Mouse (Mus musculus): Measurements from ENCODE around the gene Arntl. TPM values are rescaled to one million over a fixed set of nuclear protein-coding genes. Genes with fewer than 3 reads are reported as not detected.

Gene Arntl
- total and polyA plus RNA-seq, 2 experiments from 2014 or later: 19.8 to 29.9 TPM

- Histone ChIP-seq H3K36me3 (ENCODE audit: insufficient read depth, low read length) (no peaks in the 10 kb centered on the region), H3K9me3 (ENCODE audit: low read length) (no peaks in the 10 kb centered on the region), H3K27me3 (ENCODE audit: insufficient read depth, low read length) (no peaks in the 10 kb centered on the region), H3K4me3 (ENCODE audit: low read length) (no peak overlapping the region), H3K27ac (no peak overlapping the region), H3K9ac (replicated peaks; ENCODE audit: low read length) (no peak overlapping the region), H3K4me2 (ENCODE audit: low read depth, low read length) (no peak overlapping the region), H3K4me1 (ENCODE audit: insufficient read depth, low read length) (no peaks in the 10 kb centered on the region)
- DNase-seq (ENCODE audit: low spot score) (no peak), ATAC-seq (no peak)
- TF ChIP-seq CTCF (IDR thresholded peaks at IDR 0.05; ENCODE audit: low read depth): no peak
- 83% methylated on average over 4 of the region's 4 CpGs for WGBS
Observed at GRCm38 (mm10) chr7:113175481-113175880, 31.8 kb upstream of the Arntl start.

DNA sequence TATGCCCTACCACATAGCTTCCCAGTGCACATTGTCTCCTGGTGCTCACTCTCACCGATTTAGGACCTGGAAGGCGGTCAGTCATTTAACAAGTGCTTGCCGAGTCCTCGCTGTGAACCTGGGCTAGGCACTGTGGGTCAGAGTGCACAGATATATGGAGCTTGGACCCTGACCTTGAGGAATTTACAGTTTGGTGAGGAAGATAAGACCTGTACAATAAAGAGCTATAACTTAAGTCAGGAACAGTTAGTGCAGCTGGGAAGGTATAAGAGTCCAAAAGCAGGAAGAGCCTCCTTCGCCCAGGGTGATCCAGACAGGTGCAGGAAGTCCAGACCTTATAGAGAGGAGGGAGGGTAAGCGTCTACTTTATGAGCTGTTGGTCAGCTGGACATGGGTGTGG is 29.2 kb upstream of the Arntl start:
- DNase-seq (ENCODE audit: low spot score): no peak
- TF ChIP-seq CTCF (IDR thresholded peaks at IDR 0.05; ENCODE audit: low read depth): no peak
- H3K27ac ChIP-seq: no peak overlapping the region
- H3K27me3 ChIP-seq (ENCODE audit: insufficient read depth, low read length): no peaks in the 10 kb centered on the region
- no peak overlapping the region for H3K4me3 ChIP-seq (ENCODE audit: low read length)
- no peaks in the 10 kb centered on the region for H3K9me3 ChIP-seq (ENCODE audit: low read length)
- 92% methylated on average over 6 of the region's 6 CpGs for WGBS
- no peaks in the 10 kb centered on the region for H3K4me1 ChIP-seq (ENCODE audit: insufficient read depth, low read length)
- H3K4me2 ChIP-seq (ENCODE audit: low read depth, low read length): no peak overlapping the region
- H3K9ac ChIP-seq (replicated peaks; ENCODE audit: low read length): no peak overlapping the region
- no peaks in the 10 kb centered on the region for H3K36me3 ChIP-seq (ENCODE audit: insufficient read depth, low read length)
- ATAC-seq: no peak

GRCm38 (mm10) chr7:113183787-113184186 is 23.5 kb upstream of the Arntl start:
- DNase-seq (ENCODE audit: low spot score) (no peak), ATAC-seq (no peak)
- Histone ChIP-seq H3K9me3 (ENCODE audit: low read length) (no peaks in the 10 kb centered on the region), H3K36me3 (ENCODE audit: insufficient read depth, low read length) (no peaks in the 10 kb centered on the region), H3K4me1 (ENCODE audit: insufficient read depth, low read length) (no peaks in the 10 kb centered on the region), H3K9ac (replicated peaks; ENCODE audit: low read length) (no peak overlapping the region), H3K4me3 (ENCODE audit: low read length) (no peak overlapping the region), H3K27ac (no peak overlapping the region), H3K27me3 (ENCODE audit: insufficient read depth, low read length) (no peaks in the 10 kb centered on the region), H3K4me2 (ENCODE audit: low read depth, low read length) (no peak overlapping the region)
- 90% methylated on average over 8 of the region's 8 CpGs for WGBS
- no peak for TF ChIP-seq CTCF (IDR thresholded peaks at IDR 0.05; ENCODE audit: low read depth)

DNA sequence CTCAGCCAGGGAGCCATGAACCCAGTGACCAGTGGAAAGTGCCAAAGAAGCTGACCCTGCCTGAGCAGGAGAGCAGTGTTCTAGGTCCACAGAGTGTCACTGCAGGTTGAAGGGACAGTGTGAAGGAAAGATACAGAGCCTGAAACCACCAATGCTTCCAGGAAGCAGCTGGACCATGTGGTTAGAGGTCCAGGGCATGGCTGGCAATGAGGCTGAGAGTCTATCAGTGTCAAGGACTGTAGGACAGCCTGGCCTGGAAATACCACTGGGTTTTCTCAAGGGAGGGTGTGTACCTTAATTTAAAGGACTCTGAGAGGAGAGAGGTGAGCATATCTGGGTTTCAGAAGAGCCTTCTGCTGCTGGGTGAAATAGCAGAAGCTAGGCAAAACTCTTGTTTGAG is 22.2 kb upstream of the Arntl start:
- Histone ChIP-seq H3K4me2 (ENCODE audit: low read depth, low read length) (no peak overlapping the region), H3K36me3 (ENCODE audit: insufficient read depth, low read length) (no peaks in the 10 kb centered on the region), H3K9me3 (ENCODE audit: low read length) (no peaks in the 10 kb centered on the region), H3K4me1 (ENCODE audit: insufficient read depth, low read length) (no peaks in the 10 kb centered on the region), H3K27me3 (ENCODE audit: insufficient read depth, low read length) (no peaks in the 10 kb centered on the region), H3K9ac (replicated peaks; ENCODE audit: low read length) (no peak overlapping the region), H3K4me3 (ENCODE audit: low read length) (no peak overlapping the region), H3K27ac (no peak overlapping the region)
- no peak for TF ChIP-seq CTCF (IDR thresholded peaks at IDR 0.05; ENCODE audit: low read depth)
- DNase-seq (ENCODE audit: low spot score) (no peak), ATAC-seq (no peak)

- H3K27ac ChIP-seq: no peak overlapping the region
- ATAC-seq (no peak), DNase-seq (ENCODE audit: low spot score) (no peak)
- no peak for TF ChIP-seq CTCF (IDR thresholded peaks at IDR 0.05; ENCODE audit: low read depth)
- no peak overlapping the region for H3K4me3 ChIP-seq (ENCODE audit: low read length)
- H3K27me3 ChIP-seq (ENCODE audit: insufficient read depth, low read length): no peaks in the 10 kb centered on the region
- no peaks in the 10 kb centered on the region for H3K36me3 ChIP-seq (ENCODE audit: insufficient read depth, low read length)
- H3K4me2 ChIP-seq (ENCODE audit: low read depth, low read length): no peak overlapping the region
- no peak overlapping the region for H3K9ac ChIP-seq (replicated peaks; ENCODE audit: low read length)
- no peaks in the 10 kb centered on the region for H3K4me1 ChIP-seq (ENCODE audit: insufficient read depth, low read length)
- 67% methylated on average over 10 of the region's 10 CpGs for WGBS
- H3K9me3 ChIP-seq (ENCODE audit: low read length): no peaks in the 10 kb centered on the region
Observed at GRCm38 (mm10) chr7:113186041-113186800, 21.0 kb upstream of the Arntl start.

GRCm38 (mm10) chr7:113188091-113188490 is 19.2 kb upstream of the Arntl start:
- Histone ChIP-seq H3K27ac (no peak overlapping the region), H3K27me3 (ENCODE audit: insufficient read depth, low read length) (no peaks in the 10 kb centered on the region), H3K9ac (replicated peaks; ENCODE audit: low read length) (no peak overlapping the region), H3K36me3 (ENCODE audit: insufficient read depth, low read length) (no peaks in the 10 kb centered on the region), H3K9me3 (ENCODE audit: low read length) (no peaks in the 10 kb centered on the region), H3K4me1 (ENCODE audit: insufficient read depth, low read length) (no peaks in the 10 kb centered on the region), H3K4me2 (ENCODE audit: low read depth, low read length) (no peak overlapping the region), H3K4me3 (ENCODE audit: low read length) (no peak overlapping the region)
- DNase-seq (ENCODE audit: low spot score): no peak
- TF ChIP-seq CTCF (IDR thresholded peaks at IDR 0.05; ENCODE audit: low read depth): no peak
- ATAC-seq: no peak
- WGBS: 55% methylated on average over 2 of the region's 2 CpGs

DNA sequence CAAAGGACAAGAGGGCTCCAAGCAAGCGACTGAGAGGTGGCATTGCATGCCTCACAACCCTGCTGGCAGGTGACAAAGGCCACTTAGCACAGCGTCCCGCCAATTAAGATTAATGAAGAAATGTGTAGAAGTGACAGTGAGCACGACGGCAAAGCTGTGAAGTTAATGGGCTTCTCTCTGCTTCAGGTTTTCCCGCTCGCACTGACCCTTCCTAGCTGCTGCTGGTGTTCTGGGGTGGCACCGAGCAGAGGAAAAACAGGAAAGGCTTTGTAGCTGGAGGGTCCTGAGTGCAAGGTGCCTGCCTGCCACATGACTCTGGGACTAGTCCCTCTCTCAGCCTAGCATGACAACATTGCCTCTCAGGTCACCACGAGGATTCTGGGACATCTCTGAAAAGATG is 18.7 kb upstream of the Arntl start:
- H3K9ac ChIP-seq (replicated peaks; ENCODE audit: low read length): no peak overlapping the region
- DNase-seq (ENCODE audit: low spot score) (no peak), ATAC-seq (no peak)
- H3K27me3 ChIP-seq (ENCODE audit: insufficient read depth, low read length): no peaks in the 10 kb centered on the region
- H3K4me1 ChIP-seq (ENCODE audit: insufficient read depth, low read length): no peaks in the 10 kb centered on the region
- H3K27ac ChIP-seq: no peak overlapping the region
- TF ChIP-seq CTCF (IDR thresholded peaks at IDR 0.05; ENCODE audit: low read depth): no peak
- H3K4me3 ChIP-seq (ENCODE audit: low read length): no peak overlapping the region
- 46% methylated on average over 9 of the region's 9 CpGs for WGBS
- no peaks in the 10 kb centered on the region for H3K36me3 ChIP-seq (ENCODE audit: insufficient read depth, low read length)
- no peaks in the 10 kb centered on the region for H3K9me3 ChIP-seq (ENCODE audit: low read length)
- H3K4me2 ChIP-seq (ENCODE audit: low read depth, low read length): no peak overlapping the region
